Mouse (Mus musculus): ENCODE results near the gene 1810055G02Rik. TPM values are rescaled to one million over a fixed set of nuclear protein-coding genes. Genes with fewer than 3 reads are reported as not detected.
A peak's percentile ranks its signal among the peaks of the same experiment; 100 is the strongest.

Gene 1810055G02Rik
- polyA plus RNA-seq, 1 experiment from 2014 or later: 61.4 TPM

GRCm38 (mm10) chr19:3699508-3700438, 8.3 kb upstream of the 1810055G02Rik start:
- WGBS: 40% methylated on average over 6 of the region's 6 CpGs
- Histone ChIP-seq H3K4me1 (ENCODE audit: control insufficient read depth, insufficient read depth, low read length) (no peaks in the 10 kb centered on the region), H3K36me3 (ENCODE audit: control insufficient read depth, insufficient read depth, low read length) (no peaks in the 10 kb centered on the region), H3K27ac (replicated peaks; ENCODE audit: low read depth, low read length) (no peak overlapping the region), H3K9ac (ENCODE audit: low read depth, low read length) (no peak overlapping the region), H3K4me3 (ENCODE audit: low read depth, low read length) (no peak overlapping the region), H3K4me2 (ENCODE audit: low read depth, low read length) (no peak overlapping the region), H3K9me3 (ENCODE audit: control insufficient read depth, low read length) (no peaks in the 10 kb centered on the region), H3K27me3 (replicated peaks; ENCODE audit: control insufficient read depth, insufficient read depth, low read length) (no peaks in the 10 kb centered on the region)
- DNase-seq (ENCODE audit: low spot score) (peak; percentile 55), ATAC-seq (ENCODE audit: low read depth) (peak; percentile 76; the same call in 1 of the 2 replicates)

GRCm38 (mm10) chr19:3702460-3702859, 5.6 kb upstream of the 1810055G02Rik start:
- Histone ChIP-seq H3K4me1 (ENCODE audit: control insufficient read depth, insufficient read depth, low read length) (0 out of 2 replicates have a peak, but pooled peaks cover 2% of the 10 kb centered on the region), H3K9me3 (ENCODE audit: control insufficient read depth, low read length) (no peaks in the 10 kb centered on the region), H3K36me3 (ENCODE audit: control insufficient read depth, insufficient read depth, low read length) (no peaks in the 10 kb centered on the region), H3K27ac (replicated peaks; ENCODE audit: low read depth, low read length) (no peak overlapping the region), H3K4me3 (ENCODE audit: low read depth, low read length) (no peak overlapping the region), H3K4me2 (ENCODE audit: low read depth, low read length) (no peak overlapping the region), H3K9ac (ENCODE audit: low read depth, low read length) (no peak overlapping the region), H3K27me3 (replicated peaks; ENCODE audit: control insufficient read depth, insufficient read depth, low read length) (no peaks in the 10 kb centered on the region)
- 86% methylated on average over 4 of the region's 4 CpGs for WGBS
- DNase-seq (ENCODE audit: low spot score) (no peak), ATAC-seq (ENCODE audit: low read depth) (no peak)

GRCm38 (mm10) chr19:3706258-3706657, 1.8 kb upstream of the 1810055G02Rik start:
- ATAC-seq (ENCODE audit: low read depth) (no peak), DNase-seq (ENCODE audit: low spot score) (peak; percentile 24)
- no peak overlapping the region for H3K9ac ChIP-seq (ENCODE audit: low read depth, low read length)
- H3K27me3 ChIP-seq (replicated peaks; ENCODE audit: control insufficient read depth, insufficient read depth, low read length): no peaks in the 10 kb centered on the region
- H3K4me2 ChIP-seq (ENCODE audit: low read depth, low read length): no peak overlapping the region
- H3K4me3 ChIP-seq (ENCODE audit: low read depth, low read length): no peak overlapping the region
- 41% methylated on average over 1 of the region's 1 CpGs for WGBS
- no peaks in the 10 kb centered on the region for H3K9me3 ChIP-seq (ENCODE audit: control insufficient read depth, low read length)
- peaks cover 15% of the 10 kb centered on the region for H3K4me1 ChIP-seq (ENCODE audit: control insufficient read depth, insufficient read depth, low read length)
- no peak overlapping the region for H3K27ac ChIP-seq (replicated peaks; ENCODE audit: low read depth, low read length)
- H3K36me3 ChIP-seq (ENCODE audit: control insufficient read depth, insufficient read depth, low read length): no peaks in the 10 kb centered on the region

GRCm38 (mm10) chr19:3707553-3707952, 540 bp upstream of the 1810055G02Rik start:
- Histone ChIP-seq H3K4me2 (ENCODE audit: low read depth, low read length) (peak overlapping the region; percentile 71), H3K27me3 (replicated peaks; ENCODE audit: control insufficient read depth, insufficient read depth, low read length) (no peaks in the 10 kb centered on the region), H3K9me3 (ENCODE audit: control insufficient read depth, low read length) (no peaks in the 10 kb centered on the region), H3K27ac (replicated peaks; ENCODE audit: low read depth, low read length) (peak overlapping the region; percentile 94), H3K9ac (ENCODE audit: low read depth, low read length) (peak overlapping the region; percentile 81), H3K4me1 (ENCODE audit: control insufficient read depth, insufficient read depth, low read length) (peaks cover 15% of the 10 kb centered on the region), H3K36me3 (ENCODE audit: control insufficient read depth, insufficient read depth, low read length) (no peaks in the 10 kb centered on the region), H3K4me3 (ENCODE audit: low read depth, low read length) (peak overlapping the region; percentile 90)
- DNase-seq (ENCODE audit: low spot score) (no peak), ATAC-seq (ENCODE audit: low read depth) (no peak)
- WGBS: 29% methylated on average over 10 of the region's 10 CpGs

GRCm38 (mm10) chr19:3709013-3709787, 1.1 kb downstream of the 1810055G02Rik start:
- Histone ChIP-seq H3K4me1 (ENCODE audit: control insufficient read depth, insufficient read depth, low read length) (peaks cover 15% of the 10 kb centered on the region), H3K9ac (ENCODE audit: low read depth, low read length) (peak overlapping the region; percentile 81), H3K27ac (replicated peaks; ENCODE audit: low read depth, low read length) (0 out of 2 replicates have a peak overlapping the region, but pooled peaks have one; percentile 94), H3K27me3 (replicated peaks; ENCODE audit: control insufficient read depth, insufficient read depth, low read length) (no peaks in the 10 kb centered on the region), H3K4me2 (ENCODE audit: low read depth, low read length) (peak overlapping the region; percentile 71), H3K36me3 (ENCODE audit: control insufficient read depth, insufficient read depth, low read length) (0 out of 2 replicates have a peak, but pooled peaks cover 2% of the 10 kb centered on the region), H3K4me3 (ENCODE audit: low read depth, low read length) (peak overlapping the region; percentile 90), H3K9me3 (ENCODE audit: control insufficient read depth, low read length) (no peaks in the 10 kb centered on the region)
- no peak for DNase-seq (ENCODE audit: low spot score)
- WGBS: 42% methylated on average over 10 of the region's 10 CpGs
- ATAC-seq (ENCODE audit: low read depth): no peak

GRCm38 (mm10) chr19:3710436-3710835, 2.3 kb downstream of the 1810055G02Rik start:
- Histone ChIP-seq H3K4me3 (ENCODE audit: low read depth, low read length) (no peak overlapping the region), H3K9me3 (ENCODE audit: control insufficient read depth, low read length) (no peaks in the 10 kb centered on the region), H3K4me2 (ENCODE audit: low read depth, low read length) (no peak overlapping the region), H3K27me3 (replicated peaks; ENCODE audit: control insufficient read depth, insufficient read depth, low read length) (no peaks in the 10 kb centered on the region), H3K27ac (replicated peaks; ENCODE audit: low read depth, low read length) (no peak overlapping the region), H3K4me1 (ENCODE audit: control insufficient read depth, insufficient read depth, low read length) (peaks cover 15% of the 10 kb centered on the region), H3K9ac (ENCODE audit: low read depth, low read length) (no peak overlapping the region), H3K36me3 (ENCODE audit: control insufficient read depth, insufficient read depth, low read length) (peaks cover 13% of the 10 kb centered on the region; the same call in 1 of the 2 replicates)
- ATAC-seq (ENCODE audit: low read depth): no peak
- no peak for DNase-seq (ENCODE audit: low spot score)
- WGBS: 92% methylated on average over 2 of the region's 2 CpGs

GRCm38 (mm10) chr19:3714381-3714780, 6.3 kb downstream of the 1810055G02Rik start:
- Histone ChIP-seq H3K4me1 (ENCODE audit: control insufficient read depth, insufficient read depth, low read length) (peaks cover 6% of the 10 kb centered on the region), H3K4me2 (ENCODE audit: low read depth, low read length) (no peak overlapping the region), H3K9ac (ENCODE audit: low read depth, low read length) (no peak overlapping the region), H3K27me3 (replicated peaks; ENCODE audit: control insufficient read depth, insufficient read depth, low read length) (no peaks in the 10 kb centered on the region), H3K36me3 (ENCODE audit: control insufficient read depth, insufficient read depth, low read length) (peaks cover 37% of the 10 kb centered on the region), H3K4me3 (ENCODE audit: low read depth, low read length) (no peak overlapping the region), H3K27ac (replicated peaks; ENCODE audit: low read depth, low read length) (no peak overlapping the region), H3K9me3 (ENCODE audit: control insufficient read depth, low read length) (no peaks in the 10 kb centered on the region)
- ATAC-seq (ENCODE audit: low read depth): no peak
- WGBS: 97% methylated on average over 6 of the region's 6 CpGs
- no peak for DNase-seq (ENCODE audit: low spot score)

- Histone ChIP-seq H3K9me3 (ENCODE audit: control insufficient read depth, low read length) (0 out of 2 replicates have a peak, but pooled peaks cover under 1% of the 10 kb centered on the region), H3K27ac (replicated peaks; ENCODE audit: low read depth, low read length) (no peak overlapping the region; the same call in 1 of the 2 replicates), H3K9ac (ENCODE audit: low read depth, low read length) (peak overlapping the region; percentile 62), H3K4me2 (ENCODE audit: low read depth, low read length) (peak overlapping the region; percentile 95), H3K4me3 (ENCODE audit: low read depth, low read length) (peak overlapping the region; percentile 46), H3K36me3 (ENCODE audit: control insufficient read depth, insufficient read depth, low read length) (peaks cover 37% of the 10 kb centered on the region), H3K4me1 (ENCODE audit: control insufficient read depth, insufficient read depth, low read length) (no peaks in the 10 kb centered on the region), H3K27me3 (replicated peaks; ENCODE audit: control insufficient read depth, insufficient read depth, low read length) (no peaks in the 10 kb centered on the region)
- 33% methylated on average over 19 of the region's 19 CpGs for WGBS
- ATAC-seq (ENCODE audit: low read depth) (peak; percentile 87), DNase-seq (ENCODE audit: low spot score) (peak; percentile 81)
These were observed 10.6 kb downstream of the 1810055G02Rik start for GRCm38 (mm10) chr19:3718481-3719361.
